22 mouse cellular contexts compared by ENCODE assay signal in the genomic region with DNA sequence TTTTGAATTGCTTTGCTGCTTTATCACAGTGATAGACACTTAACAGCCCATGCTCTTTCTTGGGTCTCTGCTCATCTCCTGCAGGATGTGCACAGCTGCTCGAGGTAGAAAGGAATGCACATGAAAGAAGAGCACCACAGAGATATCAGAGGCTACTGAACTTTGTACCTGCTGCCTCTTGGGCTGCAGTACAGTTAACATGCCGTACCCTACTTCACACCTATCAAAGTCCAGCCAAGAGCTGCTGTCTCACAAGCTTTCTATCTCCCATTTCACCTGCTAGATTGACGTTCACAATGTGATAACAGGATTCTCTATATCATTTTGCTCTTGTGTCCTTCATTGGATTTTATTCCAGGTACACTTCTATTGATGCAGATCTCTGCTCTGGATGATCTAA.
"Had no signal": no experiment of that assay in that cellular context is flagged by ENCODE, and none has a peak within 500 bp of the region (broad histone marks: within the 10 kb centered on the region; RNA-seq: fewer than 3 reads in every experiment).

No protein-coding gene starts in this region.

- H3K9me3 ChIP-seq: limb, embryonic 12.5 days; limb, embryonic 15.5 days; liver, embryonic 12.5 days; liver, embryonic 15.5 days; neural tube, embryonic 13.5 days; stomach, embryonic 15.5 days had no signal

- H3K4me1 ChIP-seq: limb, embryonic 12.5 days; limb, embryonic 15.5 days; liver, embryonic 12.5 days; liver, embryonic 15.5 days; stomach, embryonic 15.5 days had no signal

- ATAC-seq: hindbrain, postnatal 0 days; inflammation-experienced regulatory T-cells, adult 6 months; liver, embryonic 12.5 days had no signal

- H3K27me3 ChIP-seq: limb, embryonic 12.5 days; limb, embryonic 15.5 days; liver, embryonic 12.5 days; liver, embryonic 15.5 days; neural tube, embryonic 13.5 days; stomach, embryonic 15.5 days had no signal

- H3K27ac ChIP-seq: hindbrain, embryonic 14.5 days; hindbrain, postnatal 0 days; kidney, postnatal 0 days; left cerebral cortex, adult 2 months; limb, embryonic 12.5 days; limb, embryonic 15.5 days; liver, embryonic 12.5 days; liver, embryonic 15.5 days; neural tube, embryonic 13.5 days; stomach, embryonic 15.5 days had no signal

- H3K9ac ChIP-seq: hindbrain, embryonic 14.5 days; limb, embryonic 12.5 days; limb, embryonic 15.5 days; liver, embryonic 12.5 days; liver, embryonic 15.5 days; neural tube, embryonic 13.5 days; stomach, embryonic 15.5 days had no signal

- H3K4me2 ChIP-seq: hindbrain, embryonic 14.5 days; limb, embryonic 12.5 days; limb, embryonic 15.5 days; liver, embryonic 12.5 days; liver, embryonic 15.5 days; midbrain, embryonic 11.5 days; neural tube, embryonic 13.5 days; stomach, embryonic 15.5 days had no signal

- H3K36me3 ChIP-seq: limb, embryonic 12.5 days; limb, embryonic 15.5 days; liver, embryonic 12.5 days; liver, embryonic 15.5 days; neural tube, embryonic 13.5 days; stomach, embryonic 15.5 days had no signal

- DNase-seq: kidney, postnatal 4 days; left cerebral cortex, postnatal 4 days; lung, adult 2 months; lung, postnatal 14 days; lung, postnatal 4 days; midbrain, embryonic 14.5 days; retina, postnatal 1 day; right cerebral cortex, postnatal 25 days; spleen, adult 18-20 months had no signal

- H3K4me3 ChIP-seq: left cerebral cortex, adult 2 months; limb, embryonic 12.5 days; limb, embryonic 15.5 days; liver, embryonic 12.5 days; liver, embryonic 15.5 days; myocyte; neural tube, embryonic 13.5 days; stomach, embryonic 15.5 days had no signal
